Mouse (Mus musculus): ENCODE results near the gene Steap4. TPM values are rescaled to one million over a fixed set of nuclear protein-coding genes. Genes with fewer than 3 reads are reported as not detected.
"Not testable (repeated sequence)": the region's sequence is repeated elsewhere in the genome, so short reads cannot be mapped to it uniquely, and the experiment has no call there.

The Steap4 gene
- polyA plus RNA-seq (2012; ENCODE audit: insufficient read depth, low replicate concordance) = not detected in 2 replicates

DNA sequence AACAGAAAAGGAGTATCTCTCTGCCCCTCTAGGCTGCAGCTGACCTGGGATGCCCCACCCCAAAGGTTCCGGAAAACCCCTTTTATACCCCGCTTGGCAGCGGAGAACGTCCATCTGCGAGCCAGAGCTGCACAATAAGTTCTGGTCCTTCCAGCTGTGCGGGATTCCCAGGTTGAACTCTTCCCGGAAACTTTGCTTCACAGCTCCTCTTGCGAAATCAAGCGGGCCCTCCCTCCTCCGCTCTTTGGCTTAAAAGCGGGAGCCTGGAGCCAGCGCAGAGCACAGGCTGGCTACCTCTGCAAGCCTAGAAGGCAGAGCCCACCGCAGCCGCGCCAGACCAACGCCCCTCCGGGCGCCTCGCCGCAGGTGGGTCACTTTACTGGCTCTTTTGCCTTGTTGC lies at the start of gene Steap4:
Gene Steap4, plus strand, starts transcription at position 282 of the 400 bp plus-strand sequence.
- Histone ChIP-seq H3K36me3 (replicated peaks; ENCODE audit: low read length) (no peaks in the 10 kb centered on the region), H3K27me3 (replicated peaks) (peaks cover 6% of the 10 kb centered on the region), H3K4me1 (no peaks in the 10 kb centered on the region), H3K9me3 (no peaks in the 10 kb centered on the region), H3K4me3 (replicated peaks) (no peak within 1 kb of the TSS)
- TF ChIP-seq FLI1 (IDR thresholded peaks at IDR 0.05; ENCODE audit: low read length) = no peak
- TF ChIP-seq GATA1 (IDR thresholded peaks at IDR 0.05; ENCODE audit: borderline replicate concordance, low read length) = no peak

DNA sequence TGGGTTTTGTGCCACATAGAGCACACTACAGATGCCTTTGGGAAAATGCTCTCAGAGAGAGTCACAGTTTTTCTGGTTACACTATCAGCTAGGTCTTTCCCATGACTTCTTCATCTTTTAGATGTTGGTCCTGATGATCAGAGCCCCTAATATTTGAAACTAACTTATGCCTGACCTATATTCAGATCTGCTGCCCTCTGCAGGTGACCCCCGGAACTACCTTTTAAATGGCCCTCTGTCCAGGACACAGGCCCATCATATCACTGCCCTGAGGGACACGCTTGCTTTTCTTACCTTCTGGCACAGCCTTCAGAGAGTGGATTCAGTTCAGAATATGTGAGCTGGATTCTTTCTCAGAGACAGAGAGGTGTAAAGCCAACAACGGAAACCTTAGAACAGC lies 48.3 kb upstream of the Steap4 start:
- H3K9me3 ChIP-seq = 0 out of 2 replicates have a peak, but pooled peaks cover 4% of the 10 kb centered on the region
- no peaks in the 10 kb centered on the region for H3K4me1 ChIP-seq
- no peaks in the 10 kb centered on the region for H3K27me3 ChIP-seq (replicated peaks)
- no peak for TF ChIP-seq GATA1 (IDR thresholded peaks at IDR 0.05; ENCODE audit: borderline replicate concordance, low read length)
- no peak for TF ChIP-seq FLI1 (IDR thresholded peaks at IDR 0.05; ENCODE audit: low read length)
- H3K4me3 ChIP-seq (replicated peaks) = no peak overlapping the region
- H3K36me3 ChIP-seq (replicated peaks; ENCODE audit: low read length) = no peaks in the 10 kb centered on the region

DNA sequence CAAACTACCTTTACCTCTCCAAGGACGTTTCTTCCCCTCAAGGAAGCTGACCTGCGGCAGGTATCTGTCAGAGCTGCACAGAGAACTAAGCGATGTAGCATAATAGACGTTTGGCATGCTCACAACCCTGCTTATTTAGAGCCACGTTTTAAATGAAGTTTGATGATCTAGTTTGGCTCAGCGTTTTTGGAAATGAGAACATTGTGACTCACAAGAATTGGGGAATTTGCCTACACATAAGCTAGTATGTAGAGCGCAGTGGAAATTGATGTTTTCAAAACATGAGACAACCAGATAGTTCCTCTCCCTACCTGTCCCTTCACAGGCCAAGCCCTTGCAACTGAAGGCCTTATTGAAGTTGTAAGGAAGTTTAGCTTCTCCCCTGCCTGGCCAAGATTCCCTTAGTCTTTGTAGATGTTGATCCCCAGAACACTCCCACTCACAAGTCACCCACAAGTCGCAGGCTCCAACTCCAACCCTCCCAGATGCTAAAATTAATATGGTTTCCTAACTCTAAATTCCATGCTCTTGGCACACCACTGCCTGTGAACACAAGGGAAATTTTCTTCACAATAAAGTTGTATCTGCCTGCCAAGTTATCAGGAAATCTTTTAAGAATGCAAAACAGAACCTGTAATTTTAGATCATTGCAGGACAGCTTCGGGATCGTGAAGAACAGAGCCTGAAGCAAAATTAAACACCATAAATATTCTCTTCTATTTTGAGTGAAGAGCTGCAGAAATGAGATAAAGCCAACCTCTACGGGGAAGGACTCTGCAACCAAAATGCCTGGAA lies 42.6 kb upstream of the Steap4 start:
- Histone ChIP-seq H3K9me3 (no peaks in the 10 kb centered on the region), H3K4me1 (no peaks in the 10 kb centered on the region)
- TF ChIP-seq FLI1 (IDR thresholded peaks at IDR 0.05; ENCODE audit: low read length) (no peak), GATA1 (IDR thresholded peaks at IDR 0.05; ENCODE audit: borderline replicate concordance, low read length) (no peak)

DNA sequence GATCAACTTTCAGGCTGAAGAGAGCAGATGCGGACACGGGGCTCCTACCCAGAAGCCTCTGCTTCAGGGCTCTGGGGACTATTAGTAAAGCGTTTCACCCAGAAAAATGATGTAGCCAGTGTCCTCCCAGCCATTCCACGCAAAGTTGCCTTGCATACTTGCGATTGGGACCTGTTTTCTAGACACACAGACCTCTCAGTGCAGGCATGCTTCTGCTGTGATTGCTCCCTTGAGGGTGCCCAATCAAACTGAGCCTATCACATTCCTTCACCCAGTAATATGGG lies 42.0 kb upstream of the Steap4 start:
- Histone ChIP-seq H3K9me3 (no peaks in the 10 kb centered on the region), H3K4me1 (no peaks in the 10 kb centered on the region), H3K4me3 (replicated peaks) (no peak overlapping the region), H3K27me3 (replicated peaks) (no peaks in the 10 kb centered on the region), H3K36me3 (replicated peaks; ENCODE audit: low read length) (no peaks in the 10 kb centered on the region)
- TF ChIP-seq FLI1 (IDR thresholded peaks at IDR 0.05; ENCODE audit: low read length) (no peak), GATA1 (IDR thresholded peaks at IDR 0.05; ENCODE audit: borderline replicate concordance, low read length) (no peak)

More for the DNA sequence above, 42.6 kb upstream of the Steap4 start:
- H3K36me3 ChIP-seq (replicated peaks; ENCODE audit: low read length) = no peaks in the 10 kb centered on the region
- H3K4me3 ChIP-seq (replicated peaks) = no peak overlapping the region
- H3K27me3 ChIP-seq (replicated peaks) = no peaks in the 10 kb centered on the region

DNA sequence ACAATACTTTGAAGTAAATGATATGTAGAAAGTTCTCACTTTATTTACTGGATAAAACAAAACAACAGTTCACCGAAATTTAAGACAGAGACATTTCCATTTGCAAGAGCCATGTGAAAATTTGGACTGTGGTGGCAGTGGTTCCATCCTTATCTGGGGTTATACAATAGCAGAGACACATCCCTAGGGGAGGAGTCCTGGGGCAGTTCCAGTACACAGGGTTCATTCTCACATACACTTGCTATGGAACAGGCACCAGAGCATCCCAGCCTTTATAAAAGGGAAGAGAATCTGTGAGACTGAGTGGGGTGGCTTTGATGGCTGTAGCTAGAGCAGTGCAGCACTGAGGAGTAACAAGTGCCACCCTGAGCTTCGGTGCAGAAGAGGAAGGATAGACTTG lies 40.6 kb upstream of the Steap4 start:
- TF ChIP-seq FLI1 (IDR thresholded peaks at IDR 0.05; ENCODE audit: low read length) = no peak
- no peak for TF ChIP-seq GATA1 (IDR thresholded peaks at IDR 0.05; ENCODE audit: borderline replicate concordance, low read length)
- Histone ChIP-seq H3K36me3 (replicated peaks; ENCODE audit: low read length) (no peaks in the 10 kb centered on the region), H3K9me3 (no peaks in the 10 kb centered on the region), H3K4me3 (replicated peaks) (no peak overlapping the region), H3K4me1 (no peaks in the 10 kb centered on the region), H3K27me3 (replicated peaks) (no peaks in the 10 kb centered on the region)

DNA sequence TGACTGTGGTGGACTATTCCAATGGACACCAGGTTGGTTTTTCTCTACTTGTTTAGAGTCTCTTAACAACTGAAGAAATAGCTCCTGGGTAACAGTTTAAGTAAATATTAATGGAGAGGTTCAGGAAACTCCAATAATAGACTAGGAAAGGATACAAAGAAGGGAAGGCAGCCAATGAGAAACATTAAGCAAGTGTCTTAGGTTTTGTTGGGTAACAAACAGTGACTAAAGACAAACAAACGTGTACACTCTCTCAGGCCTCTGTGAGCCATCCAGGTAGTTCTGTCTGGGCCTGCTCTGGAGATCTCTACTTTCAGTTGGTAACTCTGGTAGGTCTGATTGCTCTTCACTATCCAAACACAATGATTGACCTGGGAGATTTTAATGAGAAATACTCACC lies 37.5 kb upstream of the Steap4 start:
- H3K27me3 ChIP-seq (replicated peaks) = no peaks in the 10 kb centered on the region
- TF ChIP-seq GATA1 (IDR thresholded peaks at IDR 0.05; ENCODE audit: borderline replicate concordance, low read length) (no peak), FLI1 (IDR thresholded peaks at IDR 0.05; ENCODE audit: low read length) (no peak)
- no peaks in the 10 kb centered on the region for H3K4me1 ChIP-seq
- no peak overlapping the region for H3K4me3 ChIP-seq (replicated peaks)
- 0 out of 2 replicates have a peak, but pooled peaks cover 2% of the 10 kb centered on the region for H3K9me3 ChIP-seq
- no peaks in the 10 kb centered on the region for H3K36me3 ChIP-seq (replicated peaks; ENCODE audit: low read length)

DNA sequence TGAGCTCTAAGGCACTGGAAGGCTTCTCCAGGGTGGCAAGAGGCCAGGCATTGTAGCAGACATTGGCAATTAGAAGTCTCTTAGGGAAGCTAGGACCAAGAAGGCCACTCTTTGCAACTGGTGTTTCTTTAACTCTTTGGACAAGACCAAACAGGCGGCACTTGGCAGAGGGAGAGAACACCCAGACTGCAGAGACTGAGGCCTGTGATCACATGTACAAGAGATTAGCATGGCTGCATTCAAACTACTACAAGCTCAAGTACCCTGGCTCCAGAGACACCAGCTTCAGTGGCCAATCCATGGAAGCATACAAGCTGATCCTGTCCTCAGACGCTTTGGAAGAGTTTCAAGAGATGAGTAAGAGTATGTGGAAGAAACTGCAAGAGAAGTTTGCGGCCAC lies 36.6 kb upstream of the Steap4 start:
- Histone ChIP-seq H3K9me3 (0 out of 2 replicates have a peak, but pooled peaks cover 2% of the 10 kb centered on the region), H3K27me3 (replicated peaks) (no peaks in the 10 kb centered on the region), H3K36me3 (replicated peaks; ENCODE audit: low read length) (no peaks in the 10 kb centered on the region), H3K4me1 (no peaks in the 10 kb centered on the region), H3K4me3 (replicated peaks) (no peak overlapping the region)
- TF ChIP-seq GATA1 (IDR thresholded peaks at IDR 0.05; ENCODE audit: borderline replicate concordance, low read length) = no peak
- TF ChIP-seq FLI1 (IDR thresholded peaks at IDR 0.05; ENCODE audit: low read length) = no peak

DNA sequence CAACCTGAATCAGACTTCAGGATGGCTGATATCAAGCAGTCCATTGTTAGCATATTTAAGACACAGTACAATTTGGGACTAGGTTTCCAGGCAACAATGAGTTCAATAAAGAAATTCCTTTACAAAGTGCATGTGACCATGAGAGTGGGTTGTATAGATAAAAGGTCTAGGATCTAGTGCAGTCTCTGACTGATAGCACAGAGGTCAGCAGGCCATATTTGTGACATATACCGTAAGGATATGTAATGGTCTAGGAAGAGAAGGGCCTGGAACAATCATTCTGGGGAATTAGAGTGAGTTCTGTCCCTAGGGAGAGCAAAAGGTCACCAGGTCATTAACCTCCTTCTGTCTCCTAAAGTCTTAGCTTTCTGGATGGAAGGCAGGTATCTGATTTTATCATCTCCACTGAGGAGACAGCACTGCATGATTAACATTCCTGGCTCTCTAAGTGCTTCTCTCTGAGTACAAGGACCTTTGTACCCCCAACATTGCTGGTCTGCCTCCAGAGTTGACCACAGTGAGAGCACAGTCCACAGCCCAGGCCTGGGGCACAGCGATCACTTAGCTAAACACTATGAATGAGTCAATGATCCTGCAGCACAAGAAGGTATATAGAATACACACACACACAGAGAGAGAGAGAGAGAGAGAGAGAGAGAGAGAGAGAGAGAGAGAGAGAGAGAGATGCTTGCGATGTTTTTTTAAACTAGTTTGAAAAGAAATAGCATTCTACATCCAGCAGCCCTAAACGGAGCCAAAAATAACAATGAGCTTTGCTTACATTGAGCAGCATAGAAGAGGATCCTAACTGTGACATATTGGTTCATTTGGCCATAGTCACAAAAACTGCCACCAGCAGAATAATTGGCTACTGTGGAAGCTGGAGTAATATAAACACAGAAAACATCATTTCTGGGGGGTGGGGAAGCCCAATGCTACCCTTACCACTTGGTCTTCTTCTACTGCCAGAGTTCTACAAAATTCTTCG lies 27.7 kb upstream of the Steap4 start:
- H3K9me3 ChIP-seq = 0 out of 2 replicates have a peak, but pooled peaks cover 3% of the 10 kb centered on the region
- no peaks in the 10 kb centered on the region for H3K27me3 ChIP-seq (replicated peaks)
- no peaks in the 10 kb centered on the region for H3K36me3 ChIP-seq (replicated peaks; ENCODE audit: low read length)
- H3K4me1 ChIP-seq = no peaks in the 10 kb centered on the region
- no peak overlapping the region for H3K4me3 ChIP-seq (replicated peaks)
- TF ChIP-seq GATA1 (IDR thresholded peaks at IDR 0.05; ENCODE audit: borderline replicate concordance, low read length) (no peak), FLI1 (IDR thresholded peaks at IDR 0.05; ENCODE audit: low read length) (no peak)

DNA sequence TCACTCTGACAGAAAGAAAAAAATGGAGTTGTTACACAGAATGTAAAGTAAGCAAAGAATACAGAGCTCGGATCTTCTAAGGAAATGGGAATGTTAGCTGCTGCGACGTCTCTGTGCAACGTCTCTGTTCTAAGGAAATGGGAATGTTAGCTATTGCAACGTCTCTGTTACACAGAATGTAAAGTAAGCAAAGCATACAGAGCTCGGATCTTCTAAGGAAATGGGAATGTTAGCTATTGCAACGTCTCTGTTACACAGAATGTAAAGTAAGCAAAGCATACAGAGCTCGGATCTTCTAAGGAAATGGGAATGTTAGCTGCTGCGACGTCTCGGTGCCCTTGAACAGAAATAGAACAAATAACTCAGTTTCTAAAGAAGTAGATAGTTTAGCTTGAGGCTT lies 26.8 kb upstream of the Steap4 start:
- not testable (repeated sequence) for H3K9me3 ChIP-seq; H3K36me3 ChIP-seq (replicated peaks; ENCODE audit: low read length); H3K4me1 ChIP-seq; H3K27me3 ChIP-seq (replicated peaks); H3K4me3 ChIP-seq (replicated peaks)

All from megakaryocyte, embryonic 14.5 days (primary cell).